Mouse (Mus musculus) stomach, embryonic 16.5 days (tissue): Measurements from ENCODE around the gene Gm10197. TPM values are rescaled to one million over a fixed set of nuclear protein-coding genes. Genes with fewer than 3 reads are reported as not detected.

Experiments
- polyA plus RNA-seq: library from polyadenylated mRNA; unstranded; fragments of >200 nt; fragmentation: Nextera tagmentation; extraction: Ambion mirVana; gene quantifications from 2 replicates; pipeline ENCODE4 v1.2.1, GENCODE M21; 2015

The Gm10197 gene
- polyA plus RNA-seq, 1 experiment from 2014 or later, result not detected

Other genes with a start within 250 kb of the Gm10197 start
- gene Add3, start 231.3 kb downstream of the Gm10197 start, polyA plus RNA-seq, result 82.6 and 84.9 TPM in 2 replicates
- gene Mxi1, start 61.2 kb downstream of the Gm10197 start, polyA plus RNA-seq, result 15.8 and 15.9 TPM in 2 replicates
- gene Smndc1, start 18.8 kb upstream of the Gm10197 start, polyA plus RNA-seq, result 33.0 and 35.9 TPM in 2 replicates
- gene Dusp5, start 157.3 kb upstream of the Gm10197 start, polyA plus RNA-seq, result 5.9 and 6.1 TPM in 2 replicates
- 258 and 338 TPM in 2 replicates for gene Nutf2-ps1, start 217.3 kb upstream of the Gm10197 start, polyA plus RNA-seq
- 55.2 and 60.2 TPM in 2 replicates for gene Smc3, start 228.6 kb upstream of the Gm10197 start, polyA plus RNA-seq